Mouse (Mus musculus) testis, adult 2 months (tissue): Measurements from ENCODE around the gene Aagab.

Source experiments
- CTCF ChIP-seq: fragments of 200-500 bp; IDR thresholded peaks from 2 replicates; pipeline ENCODE4 v1.5.1; 2012; ENCODE audit warnings: low read depth, mild to moderate bottlenecking, inconsistent platforms, low read length, moderate library complexity; ENCODE audit not compliant: control insufficient read depth, insufficient read depth, insufficient replicate concordance
- POLR2A ChIP-seq: fragments of 200-500 bp; IDR thresholded peaks from 2 replicates; pipeline ENCODE4 v1.6.1; 2012; ENCODE audit warnings: low read depth, mild to moderate bottlenecking, inconsistent platforms, low read length, moderate library complexity; ENCODE audit not compliant: control insufficient read depth

- TF ChIP-seq CTCF: no peak
- no peak for TF ChIP-seq POLR2A
Observed at GRCm38 (mm10) chr9:63590592-63590991, 11.9 kb upstream of the Aagab start.
